Mouse (Mus musculus) forebrain, postnatal 0 days (tissue): ENCODE results near the gene Frmd4a. TPM values are rescaled to one million over a fixed set of nuclear protein-coding genes. Genes with fewer than 3 reads are reported as not detected.

Experiments used
- ATAC-seq: fragments of 200-750 bp; cut with Nextera tagmentation; 2 replicates; pipeline ENCODE4 v1.8.0; 2017; ENCODE audit warnings: mild to moderate bottlenecking, moderate library complexity
- DNase-seq: peaks from one replicate; pipeline ENCODE4 v3.0.0-alpha.2; 2015
- H3K27ac ChIP-seq: fragments of 300-500 bp; sonication (generic); 2 replicates; pipeline ENCODE4 v1.5.1; 2014; ENCODE audit warnings: low read depth, mild to moderate bottlenecking, antibody characterized with exemption, low read length, moderate library complexity, mixed read lengths
- H3K27me3 ChIP-seq: fragments of 300-500 bp; sonication (generic); 2 replicates; pipeline ENCODE4 v1.6.1; 2014; ENCODE audit warnings: mild to moderate bottlenecking, low read length, mixed read lengths; ENCODE audit not compliant: insufficient read depth
- H3K36me3 ChIP-seq: fragments of 300-500 bp; sonication (generic); 2 replicates; pipeline ENCODE4 v1.6.1; 2014; ENCODE audit warnings: mild to moderate bottlenecking, moderate library complexity; ENCODE audit not compliant: insufficient read depth
- H3K4me1 ChIP-seq: fragments of 300-500 bp; sonication (generic); 2 replicates; pipeline ENCODE4 v1.6.1; 2014; ENCODE audit warnings: antibody characterized with exemption; ENCODE audit not compliant: insufficient read depth
- H3K4me2 ChIP-seq: fragments of 300-500 bp; sonication (generic); 2 replicates; pipeline ENCODE4 v1.6.1; 2014; ENCODE audit warnings: low read depth, mild to moderate bottlenecking, moderate library complexity
- H3K4me3 ChIP-seq: fragments of 300-500 bp; sonication (generic); 2 replicates; pipeline ENCODE4 v1.5.1; 2014; ENCODE audit warnings: low read depth, low read length, mixed read lengths
- H3K9ac ChIP-seq: fragments of 300-500 bp; sonication (generic); 2 replicates; pipeline ENCODE4 v1.6.1; 2014; ENCODE audit warnings: mild to moderate bottlenecking
- H3K9me3 ChIP-seq: fragments of 300-500 bp; sonication (generic); 2 replicates; pipeline ENCODE4 v1.6.1; 2016; ENCODE audit warnings: low read length
- CTCF ChIP-seq: sonication (generic); IDR thresholded peaks from 2 replicates; pipeline ENCODE4 v1.5.1; 2016; ENCODE audit warnings: antibody characterized with exemption, control low read depth, low read depth
- WGBS: fragments of 180-500 bp; shearing (Covaris S2); extraction: QIAGEN DNeasy Blood & Tissue Kit; methylation state at CpG from one replicate; pipeline ENCODE4 v1.1.7; 2014; 5-methylcytosine and 5-hydroxymethylcytosine counted together
- polyA plus RNA-seq: library from polyadenylated mRNA; unstranded; fragments of >200 nt; fragmentation: Nextera tagmentation; extraction: Ambion mirVana; gene quantifications from 2 replicates; pipeline ENCODE4 v1.2.1, GENCODE M21; 2015
- total RNA-seq: library from RNA; depleted of rRNA; stranded (reverse); fragments of >200 nt; gene quantifications from 2 replicates; pipeline ENCODE4 v1.2.3, GENCODE M21; 2014

The Frmd4a gene
- total and polyA plus RNA-seq, 2 experiments from 2014 or later = 43.8 to 74.5 TPM

GRCm38 (mm10) chr2:4630197-4630835, 612.8 kb downstream of the Frmd4a start:
- Histone ChIP-seq H3K4me3 (no peak overlapping the region), H3K4me2 (no peak overlapping the region), H3K27me3 (no peaks in the 10 kb centered on the region), H3K27ac (no peak overlapping the region), H3K9me3 (no peaks in the 10 kb centered on the region), H3K4me1 (no peaks in the 10 kb centered on the region), H3K36me3 (peaks cover 45% of the 10 kb centered on the region), H3K9ac (no peak overlapping the region)
- TF ChIP-seq CTCF = no peak
- ATAC-seq = no peak
- WGBS = 95% methylated on average over 10 of the region's 10 CpGs
- DNase-seq = no peak

GRCm38 (mm10) chr2:4635804-4636203, 618.3 kb downstream of the Frmd4a start:
- no peak overlapping the region for H3K4me3 ChIP-seq
- TF ChIP-seq CTCF = peak; percentile 63
- no peaks in the 10 kb centered on the region for H3K27me3 ChIP-seq
- H3K36me3 ChIP-seq = peaks cover 65% of the 10 kb centered on the region
- ATAC-seq (no peak), DNase-seq (peak; percentile 52)
- no peak overlapping the region for H3K9ac ChIP-seq
- no peaks in the 10 kb centered on the region for H3K4me1 ChIP-seq
- H3K9me3 ChIP-seq = no peaks in the 10 kb centered on the region
- no peak overlapping the region for H3K4me2 ChIP-seq
- 80% methylated on average over 8 of the region's 8 CpGs for WGBS
- H3K27ac ChIP-seq = no peak overlapping the region

- no peak for TF ChIP-seq CTCF
- Histone ChIP-seq H3K4me2 (no peak overlapping the region), H3K36me3 (peaks cover 65% of the 10 kb centered on the region), H3K4me1 (no peaks in the 10 kb centered on the region), H3K27ac (no peak overlapping the region), H3K9me3 (no peaks in the 10 kb centered on the region), H3K4me3 (no peak overlapping the region), H3K27me3 (no peaks in the 10 kb centered on the region), H3K9ac (no peak overlapping the region)
- ATAC-seq = no peak
- DNase-seq = no peak
- 89% methylated on average over 7 of the region's 7 CpGs for WGBS
Measured at GRCm38 (mm10) chr2:4636656-4637055, 619.1 kb downstream of the Frmd4a start.

GRCm38 (mm10) chr2:4638189-4638588, 620.7 kb downstream of the Frmd4a start:
- Histone ChIP-seq H3K36me3 (peaks cover 62% of the 10 kb centered on the region), H3K27me3 (no peaks in the 10 kb centered on the region), H3K4me3 (no peak overlapping the region), H3K27ac (no peak overlapping the region), H3K4me2 (no peak overlapping the region), H3K9ac (no peak overlapping the region), H3K9me3 (no peaks in the 10 kb centered on the region), H3K4me1 (no peaks in the 10 kb centered on the region)
- DNase-seq = no peak
- 91% methylated on average over 3 of the region's 3 CpGs for WGBS
- ATAC-seq = no peak
- TF ChIP-seq CTCF = no peak

GRCm38 (mm10) chr2:4645066-4645465, 627.5 kb downstream of the Frmd4a start:
- Histone ChIP-seq H3K36me3 (peaks cover 32% of the 10 kb centered on the region), H3K9me3 (no peaks in the 10 kb centered on the region), H3K4me3 (no peak overlapping the region), H3K4me2 (no peak overlapping the region), H3K9ac (no peak overlapping the region), H3K4me1 (no peaks in the 10 kb centered on the region), H3K27me3 (no peaks in the 10 kb centered on the region), H3K27ac (no peak overlapping the region)
- DNase-seq = no peak
- TF ChIP-seq CTCF = 0 out of 2 replicates have a peak, but pooled peaks have one; percentile 17
- WGBS = 79% methylated on average over 4 of the region's 4 CpGs
- ATAC-seq = no peak

- DNase-seq (no peak), ATAC-seq (no peak)
- H3K27me3 ChIP-seq = no peaks in the 10 kb centered on the region
- no peaks in the 10 kb centered on the region for H3K9me3 ChIP-seq
- H3K4me3 ChIP-seq = no peak overlapping the region
- WGBS = 83% methylated on average over 4 of the region's 4 CpGs
- H3K27ac ChIP-seq = no peak overlapping the region
- no peak for TF ChIP-seq CTCF
- H3K36me3 ChIP-seq = peaks cover 21% of the 10 kb centered on the region
- no peak overlapping the region for H3K4me2 ChIP-seq
- peaks cover 5% of the 10 kb centered on the region; the same call in 1 of the 2 replicates for H3K4me1 ChIP-seq
- no peak overlapping the region for H3K9ac ChIP-seq
Measured at GRCm38 (mm10) chr2:4648094-4648493, 630.6 kb downstream of the Frmd4a start.

GRCm38 (mm10) chr2:4649646-4650045, 632.1 kb downstream of the Frmd4a start:
- WGBS = 91% methylated on average over 2 of the region's 2 CpGs
- ATAC-seq (no peak), DNase-seq (no peak)
- Histone ChIP-seq H3K9me3 (no peaks in the 10 kb centered on the region), H3K27ac (no peak overlapping the region), H3K4me2 (no peak overlapping the region), H3K27me3 (no peaks in the 10 kb centered on the region), H3K36me3 (peaks cover 13% of the 10 kb centered on the region), H3K4me3 (no peak overlapping the region), H3K4me1 (peaks cover 5% of the 10 kb centered on the region; the same call in 1 of the 2 replicates), H3K9ac (no peak overlapping the region)
- TF ChIP-seq CTCF = no peak
